Mouse (Mus musculus) liver, adult 2 months (tissue): ENCODE results near the gene Hmgcs1. TPM values are rescaled to one million over a fixed set of nuclear protein-coding genes. Genes with fewer than 3 reads are reported as not detected.

Experiments
- DNase-seq: peaks from one replicate; pipeline ENCODE4 v3.0.0-alpha.2; 2011; ENCODE audit warnings: low read depth, low spot score; ENCODE audit errors: extremely low read depth
- H3K27ac ChIP-seq: fragments of 200-500 bp; replicated peaks from 2 replicates; pipeline ENCODE4 v1.5.1; 2012; ENCODE audit warnings: low read depth, mild to moderate bottlenecking, control low read depth, inconsistent platforms, low read length; ENCODE audit not compliant: insufficient read depth
- H3K27me3 ChIP-seq: fragments of 200-500 bp; 2 replicates; pipeline ENCODE4 v1.6.1; 2012; ENCODE audit warnings: mild to moderate bottlenecking, moderate library complexity, low read length, inconsistent platforms; ENCODE audit not compliant: control insufficient read depth, insufficient read depth
- H3K36me3 ChIP-seq: fragments of 200-500 bp; 2 replicates; pipeline ENCODE4 v1.6.1; 2012; ENCODE audit warnings: low read length, inconsistent platforms; ENCODE audit not compliant: control insufficient read depth, insufficient read depth
- H3K4me1 ChIP-seq: fragments of 200-500 bp; 2 replicates; pipeline ENCODE4 v1.6.1; 2011; ENCODE audit warnings: low read length; ENCODE audit not compliant: control insufficient read depth, insufficient read depth
- H3K4me3 ChIP-seq: fragments of 200-500 bp; 2 replicates; pipeline ENCODE4 v1.5.1; 2011; ENCODE audit warnings: low read depth, mild to moderate bottlenecking, control low read depth, low read length, moderate library complexity; ENCODE audit not compliant: insufficient read depth
- H3K79me2 ChIP-seq: fragments of 200-500 bp; 2 replicates; pipeline ENCODE4 v1.6.1; 2012; ENCODE audit warnings: inconsistent platforms, mild to moderate bottlenecking, low read length, moderate library complexity; ENCODE audit not compliant: control insufficient read depth, insufficient read depth
- H3K9ac ChIP-seq: fragments of 200-500 bp; 2 replicates; pipeline ENCODE4 v1.6.1; 2012; ENCODE audit warnings: low read depth, mild to moderate bottlenecking, control low read depth, inconsistent platforms, low read length
- CTCF ChIP-seq: fragments of 200-500 bp; IDR thresholded peaks from 2 replicates; pipeline ENCODE4 v1.5.1; 2011; ENCODE audit warnings: low read depth, low read length, control low read depth
- POLR2A ChIP-seq: fragments of 200-500 bp; IDR thresholded peaks from 2 replicates; pipeline ENCODE4 v1.6.1; 2011; ENCODE audit warnings: low read length, control low read depth; ENCODE audit not compliant: insufficient read depth; ENCODE audit errors: extremely low read depth
- WGBS: fragments of 180-500 bp; shearing (Covaris S2); methylation state at CpG from one replicate; pipeline ENCODE4 v1.1.7; 2018; 5-methylcytosine and 5-hydroxymethylcytosine counted together
- polyA plus RNA-seq: library from polyadenylated mRNA; depleted of rRNA; stranded (reverse); fragments of >200 nt; gene quantifications from 2 replicates; pipeline ENCODE4 v1.2.3, GENCODE M21; 2012
- total RNA-seq: library from RNA; depleted of rRNA; stranded (reverse); fragments of >200 nt; gene quantifications from 2 replicates; pipeline ENCODE4 v1.2.3, GENCODE M21; 2014

The Hmgcs1 gene
- total and polyA plus RNA-seq, 2 experiments = 112 to 447 TPM

- no peak overlapping the region for H3K9ac ChIP-seq
- H3K27me3 ChIP-seq = no peaks in the 10 kb centered on the region
- peaks cover 38% of the 10 kb centered on the region for H3K36me3 ChIP-seq
- no peak overlapping the region for H3K4me3 ChIP-seq
- peak; percentile 73 for DNase-seq
- 27% methylated on average over 7 of the region's 7 CpGs for WGBS
- H3K79me2 ChIP-seq = no peaks in the 10 kb centered on the region
- peaks cover 11% of the 10 kb centered on the region for H3K4me1 ChIP-seq
- no peak overlapping the region for H3K27ac ChIP-seq
- TF ChIP-seq POLR2A (no peak), CTCF (peak; percentile 42)
Measured at GRCm38 (mm10) chr13:119706953-119707352, 16.8 kb downstream of the Hmgcs1 start.

- TF ChIP-seq CTCF (no peak), POLR2A (no peak)
Measured at GRCm38 (mm10) chr13:119707906-119708305, 17.7 kb downstream of the Hmgcs1 start.

GRCm38 (mm10) chr13:119708941-119709340 lies 18.8 kb downstream of the Hmgcs1 start:
- H3K79me2 ChIP-seq = no peaks in the 10 kb centered on the region
- H3K4me1 ChIP-seq = peaks cover 26% of the 10 kb centered on the region
- DNase-seq = peak; percentile 78
- 34% methylated on average over 5 of the region's 5 CpGs for WGBS
- no peaks in the 10 kb centered on the region for H3K27me3 ChIP-seq
- H3K36me3 ChIP-seq = peaks cover 24% of the 10 kb centered on the region
- H3K27ac ChIP-seq = no peak overlapping the region; the same call in 1 of the 2 replicates
- no peak overlapping the region for H3K4me3 ChIP-seq
- no peak overlapping the region for H3K9ac ChIP-seq
- TF ChIP-seq CTCF = no peak
- TF ChIP-seq POLR2A = no peak

More at GRCm38 (mm10) chr13:119707906-119708305, 17.7 kb downstream of the Hmgcs1 start:
- Histone ChIP-seq H3K79me2 (no peaks in the 10 kb centered on the region), H3K27me3 (no peaks in the 10 kb centered on the region), H3K27ac (no peak overlapping the region), H3K36me3 (peaks cover 30% of the 10 kb centered on the region), H3K4me1 (peaks cover 18% of the 10 kb centered on the region), H3K4me3 (no peak overlapping the region), H3K9ac (no peak overlapping the region)
- 26% methylated on average over 6 of the region's 6 CpGs for WGBS
- DNase-seq = peak; percentile 91

- Histone ChIP-seq H3K27ac (no peak overlapping the region; the same call in 1 of the 2 replicates), H3K79me2 (0 out of 2 replicates have a peak, but pooled peaks cover 2% of the 10 kb centered on the region), H3K4me1 (peaks cover 27% of the 10 kb centered on the region), H3K4me3 (no peak overlapping the region), H3K9ac (no peak overlapping the region), H3K27me3 (no peaks in the 10 kb centered on the region), H3K36me3 (peaks cover 19% of the 10 kb centered on the region)
- 45% methylated on average over 8 of the region's 8 CpGs for WGBS
- peak; percentile 85 for DNase-seq
- TF ChIP-seq POLR2A (no peak), CTCF (no peak)
Measured at GRCm38 (mm10) chr13:119709388-119710267, 19.4 kb downstream of the Hmgcs1 start.

GRCm38 (mm10) chr13:119710268-119710610 lies 20.1 kb downstream of the Hmgcs1 start:
- TF ChIP-seq CTCF (no peak), POLR2A (no peak)
- Histone ChIP-seq H3K27me3 (no peaks in the 10 kb centered on the region), H3K4me1 (peaks cover 27% of the 10 kb centered on the region), H3K36me3 (peaks cover 13% of the 10 kb centered on the region), H3K27ac (no peak overlapping the region), H3K4me3 (no peak overlapping the region), H3K9ac (no peak overlapping the region), H3K79me2 (0 out of 2 replicates have a peak, but pooled peaks cover 3% of the 10 kb centered on the region)
- DNase-seq = no peak
- 76% methylated on average over 10 of the region's 10 CpGs for WGBS

GRCm38 (mm10) chr13:119712463-119712862 lies 22.3 kb downstream of the Hmgcs1 start:
- 47% methylated on average over 11 of the region's 11 CpGs for WGBS
- H3K79me2 ChIP-seq = 0 out of 2 replicates have a peak, but pooled peaks cover 3% of the 10 kb centered on the region
- TF ChIP-seq POLR2A = no peak
- TF ChIP-seq CTCF = no peak
- H3K4me1 ChIP-seq = peaks cover 31% of the 10 kb centered on the region
- no peaks in the 10 kb centered on the region for H3K36me3 ChIP-seq
- H3K27me3 ChIP-seq = no peaks in the 10 kb centered on the region
- H3K9ac ChIP-seq = no peak overlapping the region
- H3K4me3 ChIP-seq = no peak overlapping the region
- DNase-seq = no peak
- H3K27ac ChIP-seq = no peak overlapping the region
